Mouse (Mus musculus): ENCODE measurements around the gene Flot1. TPM values are rescaled to one million over a fixed set of nuclear protein-coding genes. Genes with fewer than 3 reads are reported as not detected.

Flot1 gene
- polyA plus RNA-seq, 1 experiment from 2014 or later = 68.5 TPM

GRCm38 (mm10) chr17:35814678-35815077, 8.4 kb upstream of the Flot1 start:
- no peak overlapping the region for H3K27ac ChIP-seq (ENCODE audit: low read depth, low read length)
- H3K27me3 ChIP-seq (replicated peaks; ENCODE audit: control insufficient read depth, insufficient read depth, low read length) = no peaks in the 10 kb centered on the region
- WGBS = 71% methylated on average over 6 of the region's 6 CpGs
- no peak overlapping the region for H3K9ac ChIP-seq (ENCODE audit: low read length)
- no peaks in the 10 kb centered on the region for H3K9me3 ChIP-seq (replicated peaks; ENCODE audit: control insufficient read depth, low read length)
- H3K36me3 ChIP-seq (ENCODE audit: control insufficient read depth, insufficient read depth, low read length) = no peaks in the 10 kb centered on the region
- peaks cover 7% of the 10 kb centered on the region; the same call in 1 of the 2 replicates for H3K4me1 ChIP-seq (ENCODE audit: control insufficient read depth, insufficient read depth, low read length)
- H3K4me3 ChIP-seq (ENCODE audit: low read depth, low read length) = no peak overlapping the region
- DNase-seq (ENCODE audit: low spot score) = no peak
- H3K4me2 ChIP-seq (ENCODE audit: low read length) = no peak overlapping the region
- ATAC-seq = no peak

- whole genome bisulfite sequencing = 77% methylated on average over 7 of the region's 7 CpGs
- DNase-seq (ENCODE audit: low spot score) (no peak), ATAC-seq (no peak)
- Histone ChIP-seq H3K4me3 (ENCODE audit: low read depth, low read length) (no peak overlapping the region), H3K4me1 (ENCODE audit: control insufficient read depth, insufficient read depth, low read length) (peaks cover 9% of the 10 kb centered on the region), H3K27me3 (replicated peaks; ENCODE audit: control insufficient read depth, insufficient read depth, low read length) (no peaks in the 10 kb centered on the region; the same call in 1 of the 2 replicates), H3K9me3 (replicated peaks; ENCODE audit: control insufficient read depth, low read length) (no peaks in the 10 kb centered on the region), H3K27ac (ENCODE audit: low read depth, low read length) (no peak overlapping the region), H3K36me3 (ENCODE audit: control insufficient read depth, insufficient read depth, low read length) (no peaks in the 10 kb centered on the region), H3K9ac (ENCODE audit: low read length) (no peak overlapping the region), H3K4me2 (ENCODE audit: low read length) (no peak overlapping the region)
These were observed 7.2 kb upstream of the Flot1 start for GRCm38 (mm10) chr17:35815836-35816235.

GRCm38 (mm10) chr17:35816686-35817085, 6.3 kb upstream of the Flot1 start:
- Histone ChIP-seq H3K4me1 (ENCODE audit: control insufficient read depth, insufficient read depth, low read length) (peaks cover 12% of the 10 kb centered on the region), H3K27ac (ENCODE audit: low read depth, low read length) (no peak overlapping the region), H3K36me3 (ENCODE audit: control insufficient read depth, insufficient read depth, low read length) (no peaks in the 10 kb centered on the region), H3K9ac (ENCODE audit: low read length) (no peak overlapping the region), H3K27me3 (replicated peaks; ENCODE audit: control insufficient read depth, insufficient read depth, low read length) (no peaks in the 10 kb centered on the region; the same call in 1 of the 2 replicates), H3K4me3 (ENCODE audit: low read depth, low read length) (no peak overlapping the region), H3K9me3 (replicated peaks; ENCODE audit: control insufficient read depth, low read length) (no peaks in the 10 kb centered on the region), H3K4me2 (ENCODE audit: low read length) (no peak overlapping the region)
- DNase-seq (ENCODE audit: low spot score) = no peak
- 39% methylated on average over 12 of the region's 14 CpGs for WGBS
- ATAC-seq = no peak

GRCm38 (mm10) chr17:35817226-35817625, 5.8 kb upstream of the Flot1 start:
- no peak overlapping the region for H3K27ac ChIP-seq (ENCODE audit: low read depth, low read length)
- no peak for ATAC-seq
- peaks cover 16% of the 10 kb centered on the region for H3K4me1 ChIP-seq (ENCODE audit: control insufficient read depth, insufficient read depth, low read length)
- DNase-seq (ENCODE audit: low spot score) = no peak
- no peaks in the 10 kb centered on the region for H3K36me3 ChIP-seq (ENCODE audit: control insufficient read depth, insufficient read depth, low read length)
- H3K9me3 ChIP-seq (replicated peaks; ENCODE audit: control insufficient read depth, low read length) = no peaks in the 10 kb centered on the region
- no peak overlapping the region for H3K4me3 ChIP-seq (ENCODE audit: low read depth, low read length)
- no peak overlapping the region for H3K9ac ChIP-seq (ENCODE audit: low read length)
- no peaks in the 10 kb centered on the region; the same call in 1 of the 2 replicates for H3K27me3 ChIP-seq (replicated peaks; ENCODE audit: control insufficient read depth, insufficient read depth, low read length)
- 63% methylated on average over 10 of the region's 10 CpGs for WGBS
- no peak overlapping the region for H3K4me2 ChIP-seq (ENCODE audit: low read length)

GRCm38 (mm10) chr17:35820111-35820510, 2.9 kb upstream of the Flot1 start:
- no peak overlapping the region for H3K4me3 ChIP-seq (ENCODE audit: low read depth, low read length)
- DNase-seq (ENCODE audit: low spot score) (no peak), ATAC-seq (no peak)
- no peak overlapping the region for H3K4me2 ChIP-seq (ENCODE audit: low read length)
- no peak overlapping the region for H3K9ac ChIP-seq (ENCODE audit: low read length)
- no peaks in the 10 kb centered on the region for H3K9me3 ChIP-seq (replicated peaks; ENCODE audit: control insufficient read depth, low read length)
- peaks cover 16% of the 10 kb centered on the region for H3K4me1 ChIP-seq (ENCODE audit: control insufficient read depth, insufficient read depth, low read length)
- H3K27ac ChIP-seq (ENCODE audit: low read depth, low read length) = no peak overlapping the region
- H3K36me3 ChIP-seq (ENCODE audit: control insufficient read depth, insufficient read depth, low read length) = no peaks in the 10 kb centered on the region
- H3K27me3 ChIP-seq (replicated peaks; ENCODE audit: control insufficient read depth, insufficient read depth, low read length) = no peaks in the 10 kb centered on the region; the same call in 1 of the 2 replicates
- WGBS = 82% methylated on average over 5 of the region's 5 CpGs

GRCm38 (mm10) chr17:35821439-35822430, 1.3 kb upstream of the Flot1 start, which contains the start of gene Ier3:
Gene Ier3 (plus strand): TSS chr17:35821684.
- Histone ChIP-seq H3K36me3 (ENCODE audit: control insufficient read depth, insufficient read depth, low read length) (peaks cover 8% of the 10 kb centered on the region), H3K27me3 (replicated peaks; ENCODE audit: control insufficient read depth, insufficient read depth, low read length) (no peaks in the 10 kb centered on the region; the same call in 1 of the 2 replicates), H3K27ac (ENCODE audit: low read depth, low read length) (no peak within 1 kb of the TSS; the same call in 1 of the 2 replicates), H3K9ac (ENCODE audit: low read length) (peak within 1 kb of the TSS; percentile 61), H3K4me3 (ENCODE audit: low read depth, low read length) (peak within 1 kb of the TSS; percentile 54), H3K4me1 (ENCODE audit: control insufficient read depth, insufficient read depth, low read length) (peaks cover 16% of the 10 kb centered on the region), H3K4me2 (ENCODE audit: low read length) (peak within 1 kb of the TSS; percentile 93), H3K9me3 (replicated peaks; ENCODE audit: control insufficient read depth, low read length) (no peaks in the 10 kb centered on the region)
- ATAC-seq (peak; percentile 38), DNase-seq (ENCODE audit: low spot score) (peak; percentile 85)
- WGBS = 1% methylated on average over 62 of the region's 62 CpGs

- Histone ChIP-seq H3K27me3 (replicated peaks; ENCODE audit: control insufficient read depth, insufficient read depth, low read length) (no peaks in the 10 kb centered on the region; the same call in 1 of the 2 replicates), H3K9me3 (replicated peaks; ENCODE audit: control insufficient read depth, low read length) (no peaks in the 10 kb centered on the region), H3K4me3 (ENCODE audit: low read depth, low read length) (peak overlapping the region; percentile 54), H3K36me3 (ENCODE audit: control insufficient read depth, insufficient read depth, low read length) (peaks cover 16% of the 10 kb centered on the region), H3K9ac (ENCODE audit: low read length) (peak overlapping the region; percentile 61), H3K27ac (ENCODE audit: low read depth, low read length) (0 out of 2 replicates have a peak overlapping the region, but pooled peaks have one; percentile 73), H3K4me2 (ENCODE audit: low read length) (peak overlapping the region; percentile 93), H3K4me1 (ENCODE audit: control insufficient read depth, insufficient read depth, low read length) (peaks cover 16% of the 10 kb centered on the region)
- DNase-seq (ENCODE audit: low spot score) (no peak), ATAC-seq (no peak; the same call in 1 of the 2 replicates)
- 3% methylated on average over 11 of the region's 11 CpGs for WGBS
These were observed 466 bp upstream of the Flot1 start for GRCm38 (mm10) chr17:35822564-35822963.

GRCm38 (mm10) chr17:35824402-35824801, 1.4 kb downstream of the Flot1 start:
- WGBS = 72% methylated on average over 7 of the region's 7 CpGs
- DNase-seq (ENCODE audit: low spot score) (no peak), ATAC-seq (no peak)
- no peaks in the 10 kb centered on the region; the same call in 1 of the 2 replicates for H3K27me3 ChIP-seq (replicated peaks; ENCODE audit: control insufficient read depth, insufficient read depth, low read length)
- H3K4me2 ChIP-seq (ENCODE audit: low read length) = peak overlapping the region; percentile 93
- H3K36me3 ChIP-seq (ENCODE audit: control insufficient read depth, insufficient read depth, low read length) = peaks cover 26% of the 10 kb centered on the region
- peak overlapping the region; percentile 70; the same call in 1 of the 2 replicates for H3K9ac ChIP-seq (ENCODE audit: low read length)
- H3K4me1 ChIP-seq (ENCODE audit: control insufficient read depth, insufficient read depth, low read length) = peaks cover 16% of the 10 kb centered on the region
- no peak overlapping the region for H3K4me3 ChIP-seq (ENCODE audit: low read depth, low read length)
- H3K27ac ChIP-seq (ENCODE audit: low read depth, low read length) = 0 out of 2 replicates have a peak overlapping the region, but pooled peaks have one; percentile 73
- H3K9me3 ChIP-seq (replicated peaks; ENCODE audit: control insufficient read depth, low read length) = no peaks in the 10 kb centered on the region
